Mouse (Mus musculus): ENCODE data around the gene Nploc4.

DNA sequence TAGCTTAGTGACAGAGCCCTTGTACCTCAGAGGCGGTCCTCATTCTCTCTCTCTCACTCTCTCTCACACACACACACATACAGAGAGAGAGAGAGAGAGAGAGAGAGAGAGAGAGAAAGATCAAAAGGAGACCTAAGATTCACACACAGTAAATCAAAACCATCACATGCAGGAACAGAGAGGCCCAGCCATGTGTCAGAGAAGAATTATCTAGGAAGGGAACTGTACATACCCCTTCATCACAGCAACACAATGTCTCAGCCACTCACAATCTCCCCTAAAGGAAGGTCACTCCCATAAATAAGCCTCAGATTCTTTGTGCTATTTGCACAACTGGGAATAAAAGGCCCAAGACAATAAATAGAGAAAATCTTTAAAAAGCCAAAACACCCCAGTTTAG, 18.9 kb downstream of the Nploc4 start:
- TF ChIP-seq CTCF (IDR thresholded peaks at IDR 0.05; ENCODE audit: extremely low read depth, insufficient read depth, low read length), result no peak
- TF ChIP-seq POLR2A (IDR thresholded peaks at IDR 0.05; ENCODE audit: extremely low read depth, insufficient read depth, low read length), result no peak

Data from cortical plate, adult 2 months (tissue).